Mouse (Mus musculus): ENCODE results near the gene Agap1.

Agap1 gene

DNA sequence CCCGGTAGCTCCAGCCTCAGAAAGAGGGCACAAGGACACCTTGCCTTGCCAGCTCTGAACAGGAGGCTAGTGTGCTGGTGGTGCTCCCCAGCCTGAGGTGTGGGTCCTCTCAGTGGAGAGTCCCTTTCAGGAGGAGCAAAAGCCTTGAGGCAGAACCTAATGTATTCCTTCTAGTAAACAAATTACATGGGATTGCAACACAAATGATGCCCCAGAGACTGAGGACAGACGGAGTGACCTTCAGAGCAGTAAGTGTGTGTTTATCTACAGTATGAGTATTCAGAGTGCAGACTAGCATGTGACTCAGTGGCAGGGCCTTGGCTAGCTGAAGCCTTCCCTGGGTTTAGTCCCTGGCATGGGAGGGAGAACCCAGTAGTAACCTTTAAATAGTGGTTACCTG is 165.4 kb downstream of the Agap1 start:
- DNase-seq = peak in 1 of 2 experiments; percentile 37

DNA sequence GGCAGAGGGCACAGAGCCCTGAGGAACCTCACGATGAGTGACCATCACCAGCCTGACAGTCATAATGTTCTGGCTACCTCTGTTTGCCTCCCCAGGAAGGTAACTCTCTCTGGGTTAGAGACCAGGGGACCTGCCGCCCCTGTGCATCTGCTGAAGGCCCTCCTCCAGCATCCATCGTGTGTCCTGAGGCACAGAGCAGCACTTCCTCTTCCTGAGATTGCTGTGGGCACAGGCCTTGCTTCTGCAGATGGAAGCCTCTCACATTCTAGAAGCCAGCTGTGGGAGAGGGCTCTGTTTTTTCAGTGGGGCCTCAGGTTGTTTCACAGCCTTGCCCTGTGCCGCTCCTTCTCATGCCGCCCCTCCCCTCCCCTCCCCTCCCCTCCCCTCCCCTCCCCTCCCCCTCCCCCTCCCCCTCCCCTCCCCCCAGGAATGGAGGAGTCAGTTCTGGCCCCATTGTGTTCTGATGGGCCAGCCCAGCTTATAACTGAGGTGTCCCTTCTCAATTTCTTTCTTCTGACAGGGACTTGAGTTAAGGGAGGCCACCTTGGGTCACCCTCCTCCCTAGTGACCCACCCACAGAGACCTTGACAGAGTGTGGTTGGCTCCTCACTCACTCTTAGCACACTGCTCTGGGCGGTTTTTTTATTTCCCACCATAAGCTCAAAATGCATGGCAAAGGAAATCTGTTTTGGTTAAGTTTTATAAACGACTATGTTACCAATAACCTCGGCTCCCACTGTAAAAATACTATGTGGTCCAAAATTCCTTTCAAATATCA is 166.6 kb downstream of the Agap1 start:
- DNase-seq = no peak

DNA sequence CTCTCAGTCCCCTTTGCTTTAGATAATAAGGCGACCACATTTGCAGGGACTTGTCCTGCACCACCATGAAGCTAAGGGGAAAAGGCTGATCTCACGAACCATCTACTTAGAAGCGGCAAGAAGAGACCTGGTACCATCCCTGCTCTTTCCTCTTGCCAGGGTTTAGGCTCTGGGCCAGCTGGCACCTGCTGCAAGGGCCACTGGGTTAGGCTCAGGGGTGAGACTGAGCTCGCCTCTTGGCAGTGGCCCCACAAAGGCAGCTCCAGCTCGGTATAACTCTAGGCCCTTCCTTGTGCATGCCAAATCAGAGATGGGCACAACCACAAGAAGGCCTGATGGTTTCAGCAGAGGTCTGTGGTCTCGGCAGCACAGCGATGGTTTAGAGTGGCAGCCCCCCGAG is 167.3 kb downstream of the Agap1 start:
- peak; percentile 84 to 91 for DNase-seq

DNA sequence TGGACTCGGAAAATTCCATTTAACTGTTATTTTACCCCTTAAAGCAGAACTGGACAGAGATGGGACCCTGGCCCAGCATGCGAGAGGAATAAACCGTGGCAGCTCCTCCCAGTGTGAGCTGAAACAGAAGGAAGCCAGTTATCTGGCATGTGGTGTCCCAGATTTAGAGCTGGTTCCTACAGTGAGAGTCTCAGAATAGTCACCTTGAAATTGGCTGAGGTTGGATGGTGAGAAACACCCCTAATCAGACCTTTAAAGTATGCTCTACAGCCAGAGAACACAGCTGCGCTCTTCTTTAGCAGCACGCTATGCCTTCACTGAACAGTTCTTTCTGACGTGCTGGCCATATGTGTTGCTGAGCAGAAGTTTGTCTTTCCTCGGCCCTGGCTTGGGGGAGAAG is 168.2 kb downstream of the Agap1 start:
- DNase-seq = no peak

DNA sequence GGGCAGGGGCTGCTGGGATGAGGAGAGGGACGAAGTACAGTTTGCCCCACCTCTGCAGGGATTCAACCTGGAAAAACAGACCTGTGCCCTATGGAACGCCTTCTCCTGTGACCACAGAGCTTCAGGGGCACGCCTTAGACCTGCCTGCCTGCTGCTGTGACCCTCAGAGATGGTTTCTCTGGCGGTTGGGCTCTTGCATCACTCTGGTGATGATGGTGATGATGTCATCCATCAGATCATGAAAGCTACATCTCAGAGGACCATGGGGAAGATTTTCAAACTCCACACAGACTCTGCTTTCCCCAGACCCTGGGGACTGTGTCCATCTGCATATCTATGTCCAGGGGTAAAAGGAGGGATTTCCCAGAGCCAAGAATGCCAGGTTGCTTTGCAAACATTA is 170.7 kb downstream of the Agap1 start:
- DNase-seq = no peak

DNA sequence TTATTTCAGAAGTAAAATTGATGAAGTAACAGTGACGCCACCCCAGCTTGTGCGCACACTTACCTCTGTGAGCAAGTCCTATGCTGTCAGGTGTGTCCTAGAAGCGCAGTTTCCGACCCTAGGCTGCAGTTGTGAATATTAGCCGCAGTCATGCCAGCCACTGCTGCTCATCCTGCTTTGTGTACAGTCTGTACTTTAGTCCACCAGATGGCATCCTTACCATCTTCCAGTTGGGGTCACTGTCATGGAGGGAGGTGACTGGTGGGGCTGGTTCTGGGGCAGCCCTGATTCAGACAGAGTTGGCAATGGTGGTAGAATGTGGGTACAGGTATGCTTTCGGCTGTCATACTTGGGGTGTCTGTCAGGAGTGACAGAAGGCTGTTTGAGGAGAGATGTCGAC is 171.4 kb downstream of the Agap1 start:
- DNase-seq = no peak

DNA sequence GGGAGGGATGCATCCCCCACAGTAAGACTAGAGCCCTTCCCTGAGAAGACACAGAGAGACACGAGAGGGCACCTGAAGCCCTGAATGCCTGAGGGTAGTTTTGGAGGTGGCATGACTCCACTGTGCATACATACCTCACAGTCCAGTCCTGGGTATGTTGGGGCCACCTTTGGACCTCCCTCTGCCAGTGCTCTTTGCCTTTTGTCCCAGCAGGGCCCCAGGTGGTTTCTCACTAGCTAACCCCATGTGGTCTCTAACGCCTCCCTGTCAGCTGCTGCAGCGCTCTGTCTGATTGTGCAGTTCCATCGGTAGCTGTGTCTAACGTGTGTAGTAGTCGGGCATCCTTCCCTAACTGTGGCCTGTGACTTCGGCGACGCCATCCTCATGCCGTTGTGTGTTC is 172.3 kb downstream of the Agap1 start:
- peak; percentile 28 to 44 for DNase-seq

DNA sequence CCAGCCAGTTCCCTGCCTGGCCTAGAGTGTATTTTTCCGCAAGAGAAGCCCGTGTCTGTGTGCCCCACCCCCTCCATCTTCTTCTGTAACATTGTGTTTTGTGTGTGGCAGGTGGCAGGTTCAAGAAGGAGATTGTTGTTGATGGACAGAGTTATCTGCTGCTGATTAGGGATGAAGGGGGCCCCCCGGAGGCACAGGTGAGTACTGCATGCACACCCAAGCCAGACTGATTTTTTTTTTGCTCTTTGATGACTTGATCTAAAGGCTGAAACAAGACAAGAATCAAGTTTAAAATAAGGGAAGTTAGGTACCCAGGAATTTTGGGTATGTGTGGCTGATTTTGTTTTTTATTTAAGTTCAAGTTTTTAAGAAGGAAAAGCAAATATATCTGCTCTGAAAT is 173.0 kb downstream of the Agap1 start:
- DNase-seq = peak in 1 of 2 experiments; percentile 62

DNA sequence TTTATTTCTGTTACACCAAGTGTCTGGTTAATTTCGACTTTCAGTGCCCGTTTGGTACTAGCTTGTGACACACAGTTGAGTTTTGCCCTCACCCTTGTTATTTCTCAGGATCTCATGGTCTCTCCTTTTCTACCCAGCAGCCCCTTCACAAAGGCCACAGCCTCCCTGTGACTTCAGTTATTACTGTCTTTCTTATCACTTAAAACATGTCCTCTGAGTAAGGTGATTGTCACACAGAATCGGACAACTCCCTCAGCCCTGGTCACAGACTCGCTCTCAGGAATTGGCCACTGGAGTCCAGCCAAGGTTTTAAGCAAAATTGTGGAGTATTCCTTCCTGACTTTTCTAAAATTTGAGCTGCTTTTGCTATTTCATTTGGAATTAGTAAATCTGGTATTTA is 176.2 kb downstream of the Agap1 start:
- no peak for DNase-seq

DNA sequence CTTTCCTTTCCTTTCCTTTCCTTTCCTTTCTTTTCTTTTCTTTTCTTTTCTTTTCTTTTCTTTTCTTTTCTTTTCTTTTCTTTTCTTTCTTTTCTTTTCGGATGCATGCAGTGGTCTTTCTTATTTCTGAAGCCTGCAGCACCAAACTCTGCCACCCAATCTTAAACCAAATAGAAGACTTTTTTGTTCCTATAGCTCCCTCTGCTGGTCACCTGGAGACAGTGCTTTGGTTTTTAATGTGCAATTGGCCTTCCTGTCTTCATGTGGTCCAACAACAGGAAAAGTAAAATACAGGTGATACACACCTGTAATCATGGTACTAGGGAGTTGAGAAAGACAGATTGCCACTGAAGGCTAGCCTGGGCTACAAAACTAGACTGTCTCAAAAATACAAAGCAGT is 177.1 kb downstream of the Agap1 start:
- DNase-seq = peak; percentile 36 to 52

DNA sequence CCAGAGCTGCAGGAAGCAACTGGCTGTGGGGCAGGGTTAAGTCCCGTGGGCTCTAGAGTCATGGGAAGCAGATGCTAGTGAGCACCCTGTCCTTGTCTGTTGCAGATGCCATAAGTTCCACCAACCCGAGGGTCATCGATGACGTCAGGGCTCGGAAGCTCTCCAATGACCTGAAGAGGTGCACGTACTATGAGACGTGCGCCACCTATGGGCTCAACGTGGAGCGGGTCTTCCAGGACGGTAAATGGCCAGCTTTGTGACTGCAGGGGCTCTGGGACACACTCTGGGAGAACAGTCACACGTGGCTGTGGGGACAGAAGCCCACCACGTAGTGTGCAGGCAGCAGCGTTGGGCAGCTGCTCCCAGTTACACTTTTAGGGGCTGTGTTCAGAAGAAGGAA is 179.4 kb downstream of the Agap1 start:
- peak in 1 of 2 experiments; percentile 28 for DNase-seq

DNA sequence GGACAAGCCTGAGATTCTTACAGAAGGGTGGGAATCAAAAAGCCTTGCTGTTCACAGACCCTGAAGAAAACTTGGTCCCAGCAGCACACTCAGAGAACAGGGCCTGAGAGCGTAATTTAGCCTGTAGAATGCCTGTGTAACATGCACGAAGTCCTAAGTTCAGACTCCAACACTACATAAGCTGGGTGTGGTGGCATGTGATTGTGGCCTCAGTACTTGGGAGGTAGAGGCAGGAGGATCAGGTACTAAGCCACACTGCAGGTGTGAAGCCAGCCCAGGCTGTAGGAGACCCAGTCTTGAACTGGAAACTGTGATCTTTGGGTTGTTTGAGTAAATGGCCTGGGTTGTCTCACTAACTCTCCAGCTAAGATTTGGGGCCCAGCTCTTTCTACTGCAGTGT is 180.5 kb downstream of the Agap1 start:
- DNase-seq = no peak

DNA sequence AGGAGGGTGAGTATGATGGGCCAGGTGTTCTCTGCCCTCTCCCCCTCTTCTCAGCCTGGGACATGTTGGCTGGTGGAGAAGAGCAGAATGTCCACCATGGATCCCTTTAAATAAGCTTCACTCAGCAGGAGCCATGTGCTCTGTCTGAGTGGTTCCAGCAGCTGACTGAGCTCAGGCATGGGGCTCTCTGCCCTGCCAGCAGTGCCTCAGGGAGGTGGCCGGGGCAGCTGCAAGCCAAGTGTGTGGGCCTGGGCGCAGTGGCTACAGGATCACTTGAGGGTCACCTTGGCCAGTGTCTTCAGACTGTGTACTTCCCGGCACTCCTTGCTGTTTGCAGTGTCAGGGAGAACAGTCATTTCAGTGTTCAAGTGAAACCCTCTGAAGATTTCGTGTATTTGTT is 183.1 kb downstream of the Agap1 start:
- no peak for DNase-seq

DNA sequence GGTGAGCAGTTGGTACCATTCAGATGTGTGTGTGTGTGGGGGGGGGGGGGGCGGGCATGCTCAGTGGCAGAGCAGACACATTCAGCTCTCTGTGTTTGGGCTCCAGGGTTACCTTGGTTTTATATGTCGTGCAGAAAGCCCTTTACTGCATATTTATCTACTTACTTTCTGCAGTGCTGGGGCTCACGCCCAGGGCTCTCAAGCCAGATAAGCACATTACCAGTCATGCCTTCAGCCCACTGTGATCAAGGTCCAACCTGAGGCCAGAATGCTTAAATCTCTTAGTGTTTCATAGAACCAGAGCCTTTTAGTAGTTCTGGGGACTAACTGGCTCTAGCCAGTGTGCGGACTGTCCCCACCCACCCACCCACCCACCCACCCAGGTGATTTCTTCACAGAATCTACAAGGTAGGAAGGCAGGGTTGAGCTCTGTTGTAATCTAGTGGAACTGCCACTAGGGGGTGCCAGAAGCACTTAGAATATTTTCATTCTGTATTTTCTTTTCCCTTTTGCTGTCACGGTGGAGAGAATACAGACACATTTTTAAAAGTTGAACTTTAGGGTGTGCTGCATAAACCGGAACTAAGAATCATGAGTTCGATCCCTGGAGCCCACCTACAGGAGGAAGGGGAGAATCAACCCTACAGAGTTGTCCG is 189.0 kb downstream of the Agap1 start:
- DNase-seq = peak; percentile 43 to 71

DNA sequence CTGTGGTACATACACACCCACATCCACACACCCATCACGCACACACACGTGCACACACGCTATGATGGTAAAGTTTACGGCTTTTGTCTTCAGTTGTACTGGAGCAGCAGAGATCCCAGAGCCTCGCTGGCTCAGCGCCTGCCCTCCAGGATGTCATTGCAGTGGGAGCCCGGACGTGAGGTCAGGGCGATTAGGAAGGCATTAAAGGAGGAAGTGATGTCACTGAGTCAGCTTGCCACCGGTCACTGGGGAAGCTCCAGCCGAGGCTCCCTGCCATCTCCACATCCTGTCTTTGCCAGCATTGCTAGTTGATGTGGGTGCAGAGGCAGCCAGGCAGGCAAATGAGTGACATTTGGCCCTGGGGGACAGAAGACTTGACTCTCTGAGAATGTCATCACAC is 189.5 kb downstream of the Agap1 start:
- DNase-seq = peak; percentile 76 to 77

DNA sequence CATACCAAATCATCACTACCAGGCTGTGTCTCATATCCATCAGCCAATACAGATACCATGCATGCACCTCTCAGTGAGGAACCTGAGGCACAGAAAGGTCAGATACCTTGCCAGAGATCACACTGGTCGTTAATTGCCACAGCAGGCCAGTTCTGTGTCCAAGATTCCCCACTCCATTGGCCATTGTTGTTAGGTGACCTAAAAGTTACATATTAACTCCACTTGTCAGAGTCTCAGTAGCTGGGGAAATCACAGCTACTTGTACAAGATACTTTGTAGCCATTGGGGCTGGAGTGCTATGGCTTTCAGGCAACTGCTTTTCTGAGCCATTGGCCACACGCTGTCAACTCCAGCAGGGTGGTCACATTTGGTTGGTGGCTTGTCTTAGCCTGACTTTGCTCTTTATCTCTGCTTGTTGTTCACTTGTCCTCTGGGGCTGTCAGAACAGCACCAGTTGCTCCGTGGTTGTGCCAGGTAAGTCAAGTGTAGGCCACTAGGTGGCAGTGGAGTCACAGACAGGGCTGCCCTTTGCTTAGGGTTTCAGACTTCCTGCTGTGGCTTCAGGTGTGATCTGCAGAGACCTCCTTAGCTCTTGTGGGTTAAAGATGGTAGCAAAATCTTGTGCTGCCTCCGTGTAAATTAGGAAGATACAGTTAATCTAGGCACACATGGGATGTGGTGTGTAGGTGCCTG is 191.9 kb downstream of the Agap1 start:
- peak; percentile 83 to 87 for DNase-seq

DNA sequence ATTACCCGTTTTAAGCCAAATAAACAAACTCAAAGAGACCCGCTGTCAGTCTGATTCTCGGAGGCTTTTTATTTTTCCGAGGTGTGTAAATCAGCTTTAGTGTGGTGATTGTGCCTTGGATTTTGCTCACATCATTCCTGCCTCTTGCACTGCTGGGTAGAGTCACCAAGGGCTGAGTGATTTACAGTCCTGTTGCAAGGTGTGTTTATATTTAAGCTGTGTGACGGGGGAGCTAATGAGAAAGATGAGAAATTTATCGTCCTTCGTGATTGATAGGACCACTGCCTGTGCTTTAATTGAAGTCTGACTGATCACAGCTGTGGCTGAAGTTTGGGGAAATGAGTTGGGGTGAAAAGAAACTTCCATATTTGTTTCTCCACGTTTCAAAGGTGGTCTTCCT is 192.9 kb downstream of the Agap1 start:
- no peak for DNase-seq

DNA sequence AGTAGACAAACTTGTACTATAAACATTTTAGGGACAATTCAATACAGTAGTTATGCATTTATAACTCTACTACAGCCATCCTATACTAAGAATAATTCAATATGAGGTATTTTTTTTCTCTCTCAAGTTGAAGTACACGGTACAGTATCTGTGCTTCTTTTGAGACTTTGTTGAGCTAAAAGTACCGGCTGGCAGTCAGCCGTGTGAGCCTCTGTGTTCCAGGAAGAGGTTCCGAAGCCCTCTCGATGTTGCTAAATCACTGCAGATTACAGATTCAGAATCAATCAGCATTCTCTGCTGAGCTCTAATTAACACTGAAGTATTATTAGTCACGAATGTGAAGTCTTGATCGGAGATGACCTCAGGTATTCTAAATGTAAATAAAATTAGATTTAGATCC is 196.0 kb downstream of the Agap1 start:
- DNase-seq = no peak

DNA sequence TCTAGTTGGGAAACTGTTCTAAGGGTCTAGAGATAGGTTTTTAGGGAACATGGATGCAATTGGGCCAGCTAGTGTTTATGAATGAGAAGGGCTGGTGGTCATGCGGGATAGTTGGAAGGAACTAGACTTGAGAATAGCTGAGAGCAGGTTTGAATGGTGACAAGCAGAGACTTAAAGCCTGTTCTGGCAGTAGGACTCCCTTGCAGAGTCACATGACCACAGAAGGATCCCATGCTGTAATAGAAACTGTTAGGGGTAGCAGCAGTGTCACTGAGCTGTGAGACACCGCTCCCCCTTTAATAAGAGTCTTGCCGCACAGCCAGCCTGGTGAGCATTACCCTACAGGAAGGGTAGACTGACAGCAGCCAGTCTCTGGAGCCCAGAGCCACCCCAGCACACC is 201.6 kb downstream of the Agap1 start:
- no peak for DNase-seq

DNA sequence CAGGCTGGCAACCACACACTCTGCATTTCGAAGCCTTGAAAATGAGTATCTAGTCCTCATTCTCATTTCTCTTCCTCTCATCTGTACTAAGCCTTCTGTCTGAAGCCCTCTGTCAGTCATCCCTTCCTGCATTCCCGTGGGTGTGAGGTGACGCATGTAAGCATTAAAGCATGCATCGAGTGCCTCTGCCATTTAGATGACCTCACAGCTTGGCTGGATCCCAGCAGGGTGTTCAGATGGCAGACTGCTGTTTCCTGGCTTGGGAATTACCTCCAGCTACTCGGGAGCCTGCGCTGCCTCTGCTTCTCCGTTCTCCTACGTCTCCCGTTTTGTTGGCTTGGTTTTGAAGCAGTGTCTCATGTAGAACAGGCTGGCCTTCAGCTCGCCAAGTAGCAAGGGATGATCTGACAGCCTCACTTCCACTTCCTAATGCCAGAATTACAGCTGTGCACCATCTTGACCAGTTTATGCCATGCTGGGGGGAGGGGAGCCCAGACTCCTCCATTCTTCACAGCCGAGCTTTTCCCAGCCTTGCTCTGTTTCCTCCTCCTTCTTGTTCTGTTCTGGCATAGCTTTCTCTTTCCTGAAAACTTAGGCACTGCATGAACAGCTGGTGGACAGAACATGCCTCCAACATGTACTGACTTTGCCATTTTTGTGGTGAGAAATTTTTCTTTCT is 202.2 kb downstream of the Agap1 start:
- DNase-seq = peak; percentile 21 to 52

DNA sequence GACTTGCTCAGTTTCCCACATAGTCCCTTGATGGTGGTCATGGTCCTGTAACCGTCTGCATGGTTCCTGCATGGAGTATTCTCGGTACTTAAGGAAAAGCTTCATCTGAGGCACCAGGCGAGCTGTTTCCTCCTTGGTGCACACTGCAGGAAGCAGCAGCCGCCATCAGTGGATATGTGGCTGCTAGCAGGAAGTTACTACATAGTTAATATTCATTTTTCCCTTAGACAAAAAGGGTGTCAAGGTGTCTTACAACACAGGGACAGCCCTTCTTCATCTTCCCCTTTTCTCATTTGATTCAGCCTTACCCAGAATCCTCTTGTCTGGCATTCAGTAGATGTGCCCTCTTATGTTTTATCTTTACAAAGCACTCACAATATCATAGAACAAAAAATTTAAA is 206.2 kb downstream of the Agap1 start:
- no peak for DNase-seq

DNA sequence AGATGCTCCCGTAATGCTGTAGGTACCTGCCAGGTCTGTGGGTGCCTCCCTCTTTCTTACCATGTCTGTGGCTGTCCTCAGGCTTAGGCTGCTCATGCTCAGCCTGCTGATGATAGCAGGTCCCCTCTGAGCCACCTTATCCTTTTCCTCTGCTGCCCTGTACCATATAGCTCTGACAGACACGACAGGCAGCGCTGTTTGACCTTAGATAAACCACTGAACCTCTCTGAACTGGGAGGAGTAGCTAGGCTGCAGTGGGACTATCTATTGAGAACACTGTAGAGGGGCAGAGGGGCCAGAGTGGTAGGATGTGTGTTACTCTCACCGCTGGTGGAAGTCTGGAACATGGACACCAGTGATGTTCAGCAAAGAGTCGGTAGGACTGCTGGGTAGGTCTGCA is 211.5 kb downstream of the Agap1 start:
- DNase-seq = no peak

DNA sequence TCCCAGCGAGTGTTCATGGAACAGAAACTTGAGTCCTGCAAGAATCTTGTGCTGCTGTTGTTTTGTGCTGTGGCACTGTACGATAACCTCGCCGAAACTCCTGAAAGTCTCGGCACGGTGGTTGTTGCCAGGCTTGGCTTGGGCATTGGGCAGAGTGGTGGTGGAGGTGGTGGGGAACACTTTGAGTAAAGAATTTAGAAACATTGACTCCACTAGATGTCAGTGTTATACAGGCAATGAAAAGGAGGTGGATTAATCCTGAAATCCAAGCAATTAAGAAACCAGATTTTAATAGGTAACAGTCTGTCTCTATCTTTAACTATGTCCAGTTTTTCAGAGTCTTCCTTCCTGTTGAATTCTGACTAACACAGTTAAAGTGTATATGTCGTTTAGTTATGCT is 212.8 kb downstream of the Agap1 start:
- DNase-seq = no peak
